Mouse (Mus musculus) ovary, postnatal 14 days (tissue): Measurements from ENCODE around the gene Olfr107.

Source experiments
- DNase-seq: peaks from one replicate; pipeline ENCODE4 v3.0.0; 2022; ENCODE audit warnings: low spot score

Olfr107 gene

GRCm38 (mm10) chr17:37398926-37399325, at the start of gene Olfr107:
TSS of gene Olfr107 (plus strand) at chr17:37399226.
- no peak for DNase-seq

- no peak for DNase-seq
These were observed 39.7 kb upstream of the Olfr107 start, which contains the start of gene Olfr104-ps for GRCm38 (mm10) chr17:37359282-37359681. TSS of gene Olfr104-ps (plus strand) at chr17:37359582.

- no peak for DNase-seq
These were observed 20.3 kb upstream of the Olfr107 start, which contains the start of gene Olfr105-ps for GRCm38 (mm10) chr17:37378733-37379132. TSS of gene Olfr105-ps (plus strand) at chr17:37379033.

- DNase-seq: no peak
These were observed 8.9 kb upstream of the Olfr107 start, which contains the start of gene Olfr106-ps for GRCm38 (mm10) chr17:37390093-37390492. TSS of gene Olfr106-ps (plus strand) at chr17:37390393.

GRCm38 (mm10) chr17:37413380-37413779, 14.4 kb downstream of the Olfr107 start:
- no peak for DNase-seq

- DNase-seq: no peak
These were observed 46.2 kb downstream of the Olfr107 start, which contains the start of gene Olfr108 for GRCm38 (mm10) chr17:37445180-37445579. TSS of gene Olfr108 (plus strand) at chr17:37445480.
